Mouse (Mus musculus): ENCODE measurements at regions not wholly inside any gene's neighbourhood (a gene's known extent, or its start where the extent isn't known, plus 50 kb on each side); places are given as distances from the start of the nearest gene placed in this dataset.
"Not testable (repeated sequence)": the region's sequence is repeated elsewhere in the genome, so short reads cannot be mapped to it uniquely, and the experiment has no call there.

- DNase-seq (ENCODE audit: low spot score in 2 of 2), result no peak
Observed at GRCm38 (mm10) chr13:16476515-16476914, 464.9 kb downstream of the Inhba start.

GRCm38 (mm10) chr13:16487292-16487691 is 475.6 kb downstream of the Inhba start:
- no peak for DNase-seq (ENCODE audit: low spot score in 2 of 2)

- not testable (repeated sequence) for DNase-seq (ENCODE audit: low spot score in 2 of 2)
Observed at GRCm38 (mm10) chr13:16490680-16491079, 479.0 kb downstream of the Inhba start.

- DNase-seq (ENCODE audit: low spot score in 2 of 2), result no peak
Observed at GRCm38 (mm10) chr13:16498052-16498451, 486.4 kb downstream of the Inhba start.

GRCm38 (mm10) chr13:16512876-16513275 is 501.2 kb downstream of the Inhba start:
- no peak for DNase-seq (ENCODE audit: low spot score in 2 of 2)

- DNase-seq (ENCODE audit: low spot score in 2 of 2), result no peak
Observed at GRCm38 (mm10) chr13:16515195-16515594, 503.5 kb downstream of the Inhba start.

GRCm38 (mm10) chr13:16529036-16529435 is 517.4 kb downstream of the Inhba start:
- no peak for DNase-seq (ENCODE audit: low spot score in 2 of 2)

GRCm38 (mm10) chr13:16543771-16544170 is 532.1 kb downstream of the Inhba start:
- no peak for DNase-seq (ENCODE audit: low spot score in 2 of 2)

GRCm38 (mm10) chr13:16550060-16550459 is 538.4 kb downstream of the Inhba start:
- no peak for DNase-seq (ENCODE audit: low spot score in 2 of 2)

GRCm38 (mm10) chr13:16564988-16565387 is 553.3 kb downstream of the Inhba start:
- DNase-seq (ENCODE audit: low spot score in 2 of 2), result no peak

GRCm38 (mm10) chr13:16574069-16574468 is 562.4 kb downstream of the Inhba start:
- DNase-seq (ENCODE audit: low spot score in 2 of 2), result no peak

GRCm38 (mm10) chr13:16586286-16586685 is 574.6 kb downstream of the Inhba start:
- no peak for DNase-seq (ENCODE audit: low spot score in 2 of 2)

GRCm38 (mm10) chr13:16619755-16620154 is 608.1 kb downstream of the Inhba start:
- no peak for DNase-seq (ENCODE audit: low spot score in 2 of 2)

- DNase-seq (ENCODE audit: low spot score in 2 of 2), result no peak
Observed at GRCm38 (mm10) chr13:16626584-16626983, 614.9 kb downstream of the Inhba start.

GRCm38 (mm10) chr13:16633445-16634092 is 621.9 kb downstream of the Inhba start:
- DNase-seq (ENCODE audit: low spot score in 2 of 2), result no peak

GRCm38 (mm10) chr13:16636251-16636650 is 624.6 kb downstream of the Inhba start:
- no peak for DNase-seq (ENCODE audit: low spot score in 2 of 2)

- DNase-seq (ENCODE audit: low spot score in 2 of 2), result no peak
Observed at GRCm38 (mm10) chr13:16641611-16642449, 630.2 kb downstream of the Inhba start.

- DNase-seq (ENCODE audit: low spot score in 2 of 2), result no peak
Observed at GRCm38 (mm10) chr13:16642450-16642994, 630.9 kb downstream of the Inhba start.

GRCm38 (mm10) chr13:16645311-16645710 is 633.7 kb downstream of the Inhba start:
- no peak for DNase-seq (ENCODE audit: low spot score in 2 of 2)

- no peak for DNase-seq (ENCODE audit: low spot score in 2 of 2)
Observed at GRCm38 (mm10) chr13:16646056-16646455, 634.4 kb downstream of the Inhba start.

GRCm38 (mm10) chr13:16646649-16647048 is 635.0 kb downstream of the Inhba start:
- DNase-seq (ENCODE audit: low spot score in 2 of 2), result no peak

- no peak for DNase-seq (ENCODE audit: low spot score in 2 of 2)
Observed at GRCm38 (mm10) chr13:16656110-16656509, 644.5 kb downstream of the Inhba start.

- no peak for DNase-seq (ENCODE audit: low spot score in 2 of 2)
Observed at GRCm38 (mm10) chr13:16659894-16660293, 648.2 kb downstream of the Inhba start.
